Mouse (Mus musculus) brain, embryonic 14.5 days (tissue): Measurements from ENCODE around the gene Tmem136. TPM values are rescaled to one million over a fixed set of nuclear protein-coding genes. Genes with fewer than 3 reads are reported as not detected.

ENCODE experiments used
- DNase-seq: peaks from one replicate; pipeline ENCODE4 v3.0.0-alpha.2; 2011; ENCODE audit warnings: low read depth
- CTCF ChIP-seq: fragments of 200-500 bp; IDR thresholded peaks from 2 replicates; pipeline ENCODE4 v1.5.1; 2012; ENCODE audit warnings: inconsistent platforms, mild to moderate bottlenecking, moderate library complexity, borderline replicate concordance; ENCODE audit not compliant: insufficient read depth, insufficient read length; ENCODE audit errors: extremely low read depth
- POLR2A ChIP-seq: fragments of 200-500 bp; IDR thresholded peaks from 2 replicates; pipeline ENCODE4 v1.6.1; 2012; ENCODE audit warnings: mild to moderate bottlenecking, inconsistent platforms, borderline replicate concordance; ENCODE audit not compliant: poor library complexity, insufficient read depth, insufficient read length, severe bottlenecking; ENCODE audit errors: extremely low read depth
- polyA plus RNA-seq: library from polyadenylated mRNA; depleted of rRNA; stranded (reverse); fragments of >200 nt; gene quantifications from 2 replicates; pipeline ENCODE4 v1.2.3, GENCODE M21; 2012; rRNA removed

Tmem136 gene
- polyA plus RNA-seq, 1 experiment, result 22.0 TPM

GRCm38 (mm10) chr9:43065231-43065630 lies 51.1 kb downstream of the Tmem136 start:
- no peak for DNase-seq
- no peak for TF ChIP-seq POLR2A
- no peak for TF ChIP-seq CTCF

- TF ChIP-seq CTCF (no peak), POLR2A (no peak)
- no peak for DNase-seq
These were observed 54.8 kb downstream of the Tmem136 start for GRCm38 (mm10) chr9:43061545-43061944.

Other genes starting within 250 kb of the Tmem136 start
- gene Grik4, start 172.1 kb downstream of the Tmem136 start, polyA plus RNA-seq, result 4.2 and 9.8 TPM in 2 replicates
- 40.0 and 61.9 TPM in 2 replicates for gene Arhgef12, start 9.3 kb downstream of the Tmem136 start, polyA plus RNA-seq
- gene Pou2f3, start 93.8 kb upstream of the Tmem136 start, polyA plus RNA-seq, result 0.25 and 0.50 TPM in 2 replicates
- 11.5 and 13.1 TPM in 2 replicates for gene Oaf, start 123.3 kb upstream of the Tmem136 start, polyA plus RNA-seq
- gene Trim29, start 194.3 kb upstream of the Tmem136 start, polyA plus RNA-seq, result 2.8 and 2.9 TPM in 2 replicates